Mouse (Mus musculus) adrenal gland, postnatal 4 days (tissue): ENCODE results near the gene Mkrn1. TPM values are rescaled to one million over a fixed set of nuclear protein-coding genes. Genes with fewer than 3 reads are reported as not detected.
"Not testable (repeated sequence)": the region's sequence is repeated elsewhere in the genome, so short reads cannot be mapped to it uniquely, and the experiment has no call there.

Experiments used
- DNase-seq, 2 experiments: peaks; one replicate each; pipeline ENCODE4 v3.0.0; 2021 to 2022; ENCODE audit warnings: low spot score in 2 of 2, mixed read lengths in 2 of 2
- long read RNA-seq, 2 experiments: library from polyadenylated mRNA; stranded (forward); transcript quantifications; one replicate each; pipeline ENCODE4 v2.0.0; 2021
- total RNA-seq, 2 experiments: library from RNA; stranded (reverse); gene quantifications; 2 replicates each; pipeline ENCODE4 v1.2.3; 2021

Mkrn1 gene
- 100 to 1,000 TPM in 1 of 2 experiments, 10 to 100 TPM in 1; 98.8 to 106 TPM for total RNA-seq
- long read RNA-seq, experiment 1, transcript Mkrn1-202 (5 exons, 1,511 nt): minor isoform, 5 of 164 reads
- long read RNA-seq, experiment 1, transcript Mkrn1-201 (8 exons, 3,046 nt): major isoform, 105 of 164 reads
- long read RNA-seq, experiment 1, transcript Mkrn1-203 (3 exons, 751 nt): minor isoform, 28 of 164 reads
- long read RNA-seq, experiment 1, partial matches to known transcripts: 12 of 164 reads
- long read RNA-seq, experiment 1, other reads (novel, unspliced or antisense): 14 of 164 reads
- long read RNA-seq, experiment 2, transcript Mkrn1-201 (8 exons, 3,046 nt): major isoform, 210 of 313 reads
- long read RNA-seq, experiment 2, transcript Mkrn1-202 (5 exons, 1,511 nt): minor isoform, 18 of 313 reads
- long read RNA-seq, experiment 2, transcript Mkrn1-203 (3 exons, 751 nt): minor isoform, 37 of 313 reads
- long read RNA-seq, experiment 2, partial matches to known transcripts: 11 of 313 reads
- long read RNA-seq, experiment 2, other reads (novel, unspliced or antisense): 36 of 313 reads

DNA sequence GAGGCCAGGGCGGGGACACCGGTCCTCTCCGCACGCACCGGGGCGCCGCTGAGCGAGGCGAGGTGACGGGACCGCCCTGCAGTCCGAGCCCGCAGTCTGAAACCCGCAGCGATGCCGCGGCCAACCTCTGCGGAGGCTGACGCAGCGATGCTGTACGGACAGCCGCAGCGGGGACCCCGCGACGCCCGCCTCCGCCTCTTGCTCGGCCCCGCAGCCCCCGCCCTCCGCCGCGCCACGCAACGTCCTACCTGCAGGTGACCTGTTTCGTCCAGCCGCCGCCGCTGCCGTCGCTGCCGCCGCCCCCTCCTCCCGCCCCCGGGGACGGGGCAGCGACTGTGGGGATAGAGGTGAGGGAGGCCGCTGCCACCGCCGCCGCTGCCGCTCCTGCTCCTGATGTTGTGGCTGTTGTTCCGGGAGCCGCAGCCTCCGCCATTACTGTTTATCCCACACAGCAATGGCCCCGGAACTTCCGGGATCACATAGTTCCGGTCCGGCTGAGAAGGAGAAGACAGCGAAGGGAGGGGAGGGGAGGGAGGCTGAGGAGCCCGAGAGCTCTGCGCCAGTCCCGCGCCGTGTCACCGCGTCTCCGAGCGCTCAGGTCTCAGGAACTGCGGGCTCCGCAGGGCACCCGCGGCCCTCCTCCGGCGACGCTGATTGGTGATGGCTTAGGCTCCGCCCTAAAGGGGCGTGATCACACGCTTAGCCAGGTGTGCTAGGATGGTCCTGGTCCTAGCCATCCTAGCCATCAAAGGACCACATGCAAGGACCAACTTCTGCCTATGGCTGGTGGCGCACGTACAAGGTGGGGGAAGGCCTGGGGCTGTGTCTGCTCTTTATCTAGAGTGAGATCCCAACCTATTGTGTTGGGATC is at the start of gene Mkrn1:
Gene Mkrn1 (minus strand): TSS at position 612 of the 871 bp plus-strand sequence.
- DNase-seq: peak; percentile 32 to 58

- DNase-seq: no peak
These were observed 49.2 kb upstream of the Mkrn1 start for GRCm38 (mm10) chr6:39469427-39469826.

DNA sequence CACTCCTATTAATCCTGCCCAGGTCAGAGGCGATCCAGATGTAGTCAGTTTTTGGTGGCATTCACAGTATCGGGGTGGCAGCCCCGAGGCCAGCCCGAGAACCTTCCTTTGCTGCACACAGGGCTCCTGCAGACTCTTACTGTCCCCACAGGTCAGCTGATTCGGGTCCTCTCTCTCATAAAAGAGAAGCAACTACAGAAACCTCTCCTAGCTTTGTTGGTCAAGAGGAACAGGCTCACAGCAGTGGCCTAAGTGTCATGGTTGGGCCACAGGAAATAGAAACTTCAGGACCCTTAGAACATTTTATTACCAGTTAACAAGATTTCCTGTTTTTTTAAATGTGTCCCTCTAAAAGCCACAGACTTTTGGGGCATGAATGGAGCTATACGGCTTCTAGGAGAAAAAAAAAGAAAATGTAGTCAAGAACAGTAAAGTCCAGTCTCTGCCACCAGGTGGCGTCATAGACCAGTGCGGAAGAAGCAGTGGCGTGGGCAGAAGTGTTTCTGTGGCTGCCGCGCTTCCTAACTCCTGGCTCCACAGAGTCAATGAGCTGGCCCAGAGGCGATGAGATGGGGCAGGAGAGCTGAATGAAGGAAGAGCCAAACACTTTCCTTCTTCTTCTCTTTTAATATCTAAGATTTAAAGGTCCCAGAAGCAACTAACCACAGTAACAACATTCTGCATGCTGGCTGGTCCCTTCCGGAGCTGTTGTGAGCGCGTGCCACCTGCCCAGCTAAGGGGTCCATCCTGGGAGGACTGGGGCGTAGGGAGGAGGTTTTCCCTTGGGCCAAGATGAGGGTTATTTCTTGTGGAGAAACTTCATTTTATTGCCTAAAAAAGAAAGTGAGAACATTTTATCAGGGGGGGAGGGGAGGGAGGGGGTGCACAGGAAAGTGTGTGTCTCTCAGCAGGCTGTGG is 42.6 kb upstream of the Mkrn1 start:
- DNase-seq: peak; percentile 39 to 67

DNA sequence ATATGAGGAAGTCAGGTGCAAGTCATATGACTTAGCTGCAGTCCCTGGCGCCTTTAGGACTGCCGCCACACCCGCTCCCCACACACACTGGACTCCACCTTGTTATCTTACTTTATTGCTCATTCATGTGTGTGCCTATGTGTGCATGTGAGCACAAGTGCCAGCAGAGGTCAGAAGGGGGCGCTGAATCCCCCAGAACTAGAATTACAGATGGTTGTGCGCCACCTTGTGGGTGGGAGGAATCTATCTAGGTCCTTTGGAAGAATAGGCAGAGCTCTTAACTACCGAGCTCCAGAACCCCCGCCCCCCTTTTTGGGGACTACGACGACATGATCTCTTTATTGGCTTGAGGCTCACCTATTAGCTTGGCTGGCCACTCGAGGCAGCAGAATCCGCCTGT is 39.8 kb upstream of the Mkrn1 start:
- DNase-seq: no peak

DNA sequence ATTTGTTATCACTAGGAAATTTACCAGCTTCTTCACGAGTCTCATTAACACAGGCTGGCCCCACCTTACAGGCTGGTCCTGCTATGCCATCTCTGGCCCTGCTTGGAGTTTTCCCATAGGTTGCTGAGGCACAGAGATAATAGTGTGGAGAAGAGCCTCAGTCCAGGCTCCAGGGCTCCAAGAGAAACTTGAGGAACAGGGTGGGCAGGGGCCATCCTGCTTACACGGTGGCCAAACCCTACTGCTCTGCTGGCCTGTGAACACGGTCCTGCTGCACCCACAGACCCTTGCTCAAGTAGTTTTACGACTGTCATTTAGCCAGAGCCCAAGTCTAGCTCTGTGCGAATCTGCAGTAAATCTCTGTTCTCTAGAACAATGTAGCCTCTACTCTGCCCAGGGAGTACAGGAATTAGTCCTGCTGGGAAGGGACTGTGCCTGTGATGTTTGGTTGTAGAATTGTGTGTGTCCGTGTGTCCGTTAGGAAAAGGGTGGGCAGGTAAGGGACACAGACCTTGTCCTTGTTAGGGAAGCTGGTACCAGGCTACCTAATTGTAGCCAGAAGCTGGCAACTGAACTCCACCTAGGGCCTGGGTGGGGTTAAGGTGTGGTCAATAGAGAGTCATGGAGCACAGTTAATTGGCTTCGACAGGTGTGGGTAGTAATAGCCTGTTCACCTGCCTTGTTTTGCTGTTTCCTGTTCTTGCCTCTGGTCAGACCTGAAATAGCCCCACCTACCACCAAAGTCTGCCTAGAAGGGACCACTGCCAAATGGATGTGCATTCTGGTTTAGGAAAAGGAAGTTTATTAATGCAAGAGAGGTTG is 35.3 kb upstream of the Mkrn1 start:
- DNase-seq: no peak

DNA sequence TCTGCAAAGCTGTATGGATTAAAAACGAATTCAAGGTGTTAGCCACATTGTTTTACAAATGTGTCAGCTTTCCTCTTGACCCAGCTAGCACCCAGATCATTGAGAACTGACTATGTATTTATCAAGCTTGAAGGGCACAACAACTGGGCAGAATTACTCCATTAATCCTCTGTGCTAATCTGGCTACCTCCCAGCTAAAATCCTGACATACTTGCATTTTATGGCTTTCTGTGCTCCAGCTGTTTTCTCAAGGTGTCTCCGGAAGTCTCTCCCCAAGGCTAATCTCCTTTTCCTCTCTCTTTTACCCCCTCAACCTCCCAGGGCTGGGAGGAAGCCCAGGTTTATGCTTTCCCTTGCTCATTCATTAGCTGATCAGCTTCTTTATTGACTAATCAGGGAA is 34.4 kb upstream of the Mkrn1 start:
- no peak for DNase-seq

- no peak for DNase-seq
These were observed 33.3 kb upstream of the Mkrn1 start for GRCm38 (mm10) chr6:39453564-39453963.

GRCm38 (mm10) chr6:39451033-39451432 is 30.8 kb upstream of the Mkrn1 start:
- DNase-seq: no peak

- DNase-seq: no peak
These were observed 30.3 kb upstream of the Mkrn1 start for GRCm38 (mm10) chr6:39450580-39450979.

DNA sequence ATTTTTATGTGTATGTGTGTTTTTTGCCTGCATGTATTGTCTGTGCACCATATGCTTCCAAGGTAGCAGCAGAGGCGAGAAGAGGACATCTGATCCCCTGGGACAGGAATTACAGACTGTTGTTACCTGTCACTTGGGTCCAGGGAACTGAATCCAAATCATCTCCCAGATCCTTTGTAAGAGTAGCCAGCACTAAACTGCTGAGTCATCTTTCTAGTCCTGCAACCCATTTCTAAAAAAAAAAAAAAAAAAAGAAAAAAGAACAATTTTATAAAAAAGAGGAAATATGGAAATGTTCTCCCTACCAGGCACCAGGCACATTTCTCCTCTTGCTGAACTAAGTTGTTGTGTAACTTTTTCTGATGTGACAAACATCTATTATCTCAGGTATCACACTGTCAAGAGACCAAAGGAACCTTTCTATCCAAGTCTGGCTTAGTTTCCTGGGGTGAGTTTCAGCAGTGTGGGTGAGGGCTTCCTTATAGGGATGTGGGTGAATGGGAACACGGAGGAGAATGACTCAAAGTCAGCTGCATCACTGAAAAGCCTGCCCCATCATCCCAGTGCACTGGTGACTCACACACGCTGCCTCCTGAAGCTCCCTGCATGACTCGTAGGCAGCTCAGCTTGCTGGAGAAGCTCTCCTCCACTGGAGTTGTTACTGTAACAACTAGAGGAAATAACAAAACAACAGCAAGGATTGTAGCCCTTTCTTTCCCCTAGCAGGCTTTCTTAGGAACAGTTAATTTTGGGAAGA is 27.3 kb upstream of the Mkrn1 start:
- no peak for DNase-seq

GRCm38 (mm10) chr6:39445801-39446572 is 25.7 kb upstream of the Mkrn1 start:
- no peak for DNase-seq

- DNase-seq: no peak
These were observed 22.6 kb upstream of the Mkrn1 start for GRCm38 (mm10) chr6:39442786-39443287.

GRCm38 (mm10) chr6:39440207-39440606 is 19.9 kb upstream of the Mkrn1 start:
- no peak for DNase-seq

DNA sequence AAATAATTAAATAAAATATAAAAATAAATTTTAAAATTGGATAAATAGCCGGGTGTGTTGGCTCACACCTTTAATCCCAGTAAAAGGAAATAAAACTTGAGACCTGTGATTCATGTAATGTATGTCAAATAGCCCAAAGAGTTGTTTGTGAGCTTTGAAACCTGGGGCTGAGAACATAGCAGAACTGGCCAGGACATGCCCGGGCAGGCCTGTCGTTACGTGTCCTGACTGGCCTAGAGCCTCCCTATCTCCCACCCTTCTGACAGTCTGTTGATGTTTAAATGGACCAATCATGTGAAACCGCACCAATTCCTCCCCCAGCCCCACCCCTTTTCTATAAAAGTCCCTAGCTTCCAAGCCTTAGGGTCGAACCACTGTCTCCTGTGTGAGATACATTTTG is 17.3 kb upstream of the Mkrn1 start:
- DNase-seq: not testable (repeated sequence)

DNA sequence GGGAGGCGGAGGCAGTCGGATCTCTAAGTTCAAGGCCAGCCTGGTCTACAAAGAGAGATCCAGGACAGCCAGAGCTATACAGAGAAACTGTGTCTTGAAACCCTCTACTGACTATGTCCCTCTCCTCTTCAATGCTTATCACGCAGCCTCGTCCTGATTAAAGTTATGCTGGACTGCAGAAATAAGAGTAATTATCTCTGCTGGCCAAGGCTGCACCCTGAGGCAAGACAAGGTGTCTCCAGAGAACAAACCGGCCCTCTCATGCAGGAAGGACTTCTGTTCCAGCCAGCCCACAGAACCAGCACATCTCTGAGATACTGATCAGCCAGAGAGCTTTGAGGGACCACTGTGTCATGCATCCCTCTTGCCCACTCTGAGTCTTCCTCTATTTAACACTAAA is 15.6 kb upstream of the Mkrn1 start:
- no peak for DNase-seq

- no peak for DNase-seq
These were observed 14.7 kb upstream of the Mkrn1 start for GRCm38 (mm10) chr6:39434886-39435492.

GRCm38 (mm10) chr6:39434111-39434885 is 14.0 kb upstream of the Mkrn1 start:
- DNase-seq: no peak
